Mouse (Mus musculus) neural tube, embryonic 11.5 days (tissue): ENCODE data around the gene Olfr106-ps. TPM values are rescaled to one million over a fixed set of nuclear protein-coding genes. Genes with fewer than 3 reads are reported as not detected.

Experiments used
- ATAC-seq: fragments of 200-750 bp; cut with Nextera tagmentation; 2 replicates; pipeline ENCODE4 v1.8.0; 2017; ENCODE audit warnings: moderate number of reproducible peaks, mild to moderate bottlenecking, moderate TSS enrichment, moderate library complexity; ENCODE audit not compliant: insufficient read depth, low FRiP score, low TSS enrichment
- DNase-seq: peaks from one replicate; pipeline ENCODE4 v3.0.0-alpha.2; 2015; ENCODE audit warnings: low spot score
- H3K27ac ChIP-seq: fragments of 300-500 bp; sonication (generic); 2 replicates; pipeline ENCODE4 v1.5.1; 2014; ENCODE audit warnings: low read depth, mild to moderate bottlenecking, low read length
- H3K27me3 ChIP-seq: fragments of 300-500 bp; sonication (generic); 2 replicates; pipeline ENCODE4 v1.6.1; 2014; ENCODE audit warnings: mild to moderate bottlenecking, low read length, mixed read lengths; ENCODE audit not compliant: control insufficient read depth, insufficient read depth
- H3K36me3 ChIP-seq: fragments of 300-500 bp; sonication (generic); 2 replicates; pipeline ENCODE4 v1.6.1; 2014; ENCODE audit warnings: mild to moderate bottlenecking, low read length, moderate library complexity, mixed read lengths; ENCODE audit not compliant: control insufficient read depth, insufficient read depth
- H3K4me1 ChIP-seq: fragments of 300-500 bp; sonication (generic); 2 replicates; pipeline ENCODE4 v1.6.1; 2014; ENCODE audit warnings: low read length, mixed read lengths; ENCODE audit not compliant: control insufficient read depth, insufficient read depth
- H3K4me2 ChIP-seq: fragments of 300-500 bp; sonication (generic); 2 replicates; pipeline ENCODE4 v1.6.1; 2014; ENCODE audit warnings: low read depth, mild to moderate bottlenecking, moderate library complexity
- H3K4me3 ChIP-seq: fragments of 300-500 bp; sonication (generic); 2 replicates; pipeline ENCODE4 v1.5.1; 2014; ENCODE audit warnings: low read depth, low read length
- H3K9ac ChIP-seq: fragments of 300-500 bp; sonication (generic); 2 replicates; pipeline ENCODE4 v1.6.1; 2014; ENCODE audit warnings: mild to moderate bottlenecking, low read length
- H3K9me3 ChIP-seq: fragments of 300-500 bp; sonication (generic); 2 replicates; pipeline ENCODE4 v1.6.1; 2016; ENCODE audit warnings: low read length; ENCODE audit not compliant: control insufficient read depth
- WGBS: fragments of 180-500 bp; shearing (Covaris S2); extraction: QIAGEN DNeasy Blood & Tissue Kit; methylation state at CpG from one replicate; pipeline ENCODE4 v1.1.7; 2014; 5-methylcytosine and 5-hydroxymethylcytosine counted together
- polyA plus RNA-seq: library from polyadenylated mRNA; unstranded; fragments of >200 nt; fragmentation: Nextera tagmentation; extraction: Ambion mirVana; gene quantifications from 2 replicates; pipeline ENCODE4 v1.2.1, GENCODE M21; 2014

Gene Olfr106-ps
- polyA plus RNA-seq, result not detected in 2 replicates

DNA sequence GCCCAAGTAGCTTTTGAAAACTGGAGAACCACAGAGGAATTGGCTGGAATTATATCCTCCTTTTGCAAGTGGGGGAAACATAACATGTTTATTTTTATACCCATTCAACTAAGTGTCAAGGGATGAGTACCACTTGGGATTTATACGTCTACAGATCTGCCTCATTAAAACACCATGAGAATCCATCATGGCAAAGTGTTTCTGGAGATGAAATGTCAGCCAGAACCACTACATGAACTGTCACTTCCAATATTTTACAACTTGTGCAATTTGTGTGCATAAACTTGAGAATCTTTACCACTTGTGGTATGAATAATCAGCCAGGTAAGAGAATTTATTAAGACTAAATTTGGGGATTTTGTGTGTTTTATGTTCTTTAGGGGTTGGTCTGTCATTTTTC, at the start of gene Olfr106-ps:
Gene Olfr106-ps, plus strand, starts transcription at position 301 of the 400 bp plus-strand sequence.
- Histone ChIP-seq H3K4me2 (no peak within 1 kb of the TSS), H3K4me1 (no peaks in the 10 kb centered on the region), H3K27me3 (no peaks in the 10 kb centered on the region), H3K27ac (no peak within 1 kb of the TSS), H3K9ac (no peak within 1 kb of the TSS), H3K4me3 (no peak within 1 kb of the TSS), H3K36me3 (no peaks in the 10 kb centered on the region), H3K9me3 (no peaks in the 10 kb centered on the region)
- no peak for DNase-seq
- no peak for ATAC-seq
- WGBS, result 78% methylated on average over 1 of the region's 1 CpGs

DNA sequence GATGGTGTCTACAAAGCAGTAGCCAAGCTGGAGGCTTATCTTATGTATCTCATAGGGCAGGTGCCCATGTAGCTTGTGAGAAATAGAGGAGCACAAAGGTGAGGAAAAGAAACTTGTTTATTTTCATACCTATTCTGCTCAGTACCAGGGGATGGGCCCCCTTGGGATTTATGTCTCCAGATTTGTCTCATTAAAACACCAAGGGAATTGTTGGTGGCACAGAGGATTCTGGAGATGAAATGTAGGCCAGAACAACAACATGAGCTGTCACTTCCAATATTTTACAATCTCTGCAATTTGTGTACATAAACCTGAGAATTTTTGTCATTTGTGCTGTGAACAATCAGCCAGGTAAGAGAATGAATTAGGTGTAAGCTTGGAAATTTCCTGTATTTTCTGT, 30.9 kb upstream of the Olfr106-ps start, which contains the start of gene Olfr104-ps:
Gene Olfr104-ps, plus strand, starts transcription at position 301 of the 400 bp plus-strand sequence.
- ATAC-seq, result no peak
- H3K4me3 ChIP-seq, result no peak within 1 kb of the TSS
- H3K9me3 ChIP-seq, result no peaks in the 10 kb centered on the region
- no peaks in the 10 kb centered on the region for H3K27me3 ChIP-seq
- H3K4me1 ChIP-seq, result no peaks in the 10 kb centered on the region
- no peak for DNase-seq
- no peaks in the 10 kb centered on the region for H3K36me3 ChIP-seq
- H3K27ac ChIP-seq, result no peak within 1 kb of the TSS
- no peak within 1 kb of the TSS for H3K9ac ChIP-seq
- no peak within 1 kb of the TSS for H3K4me2 ChIP-seq

DNA sequence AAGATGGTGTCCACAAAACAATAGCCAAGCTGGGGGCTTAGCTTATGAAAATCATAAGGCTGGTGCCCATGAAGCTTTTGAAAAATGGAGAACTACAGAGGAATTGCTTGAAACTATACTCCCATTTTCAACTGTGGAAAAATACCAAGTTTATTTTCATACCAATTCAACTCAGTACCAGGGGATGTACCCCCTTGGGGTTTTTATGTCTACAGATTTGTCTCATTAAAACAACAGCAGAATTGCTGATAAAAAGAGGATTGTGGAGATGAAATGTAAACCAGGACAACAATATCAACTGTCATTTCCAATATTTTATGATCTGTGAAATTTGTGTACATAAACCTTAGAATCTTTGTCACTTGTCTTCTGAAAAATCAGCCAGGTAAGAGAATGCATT, 11.5 kb upstream of the Olfr106-ps start, which contains the start of gene Olfr105-ps:
Gene Olfr105-ps, plus strand, starts transcription at position 301 of the 400 bp plus-strand sequence.
- no peaks in the 10 kb centered on the region for H3K9me3 ChIP-seq
- no peaks in the 10 kb centered on the region for H3K27me3 ChIP-seq
- no peak within 1 kb of the TSS for H3K27ac ChIP-seq
- no peak for ATAC-seq
- DNase-seq, result no peak
- no peak within 1 kb of the TSS for H3K4me2 ChIP-seq
- H3K4me3 ChIP-seq, result no peak within 1 kb of the TSS
- no peaks in the 10 kb centered on the region for H3K4me1 ChIP-seq
- no peak within 1 kb of the TSS for H3K9ac ChIP-seq
- H3K36me3 ChIP-seq, result no peaks in the 10 kb centered on the region

DNA sequence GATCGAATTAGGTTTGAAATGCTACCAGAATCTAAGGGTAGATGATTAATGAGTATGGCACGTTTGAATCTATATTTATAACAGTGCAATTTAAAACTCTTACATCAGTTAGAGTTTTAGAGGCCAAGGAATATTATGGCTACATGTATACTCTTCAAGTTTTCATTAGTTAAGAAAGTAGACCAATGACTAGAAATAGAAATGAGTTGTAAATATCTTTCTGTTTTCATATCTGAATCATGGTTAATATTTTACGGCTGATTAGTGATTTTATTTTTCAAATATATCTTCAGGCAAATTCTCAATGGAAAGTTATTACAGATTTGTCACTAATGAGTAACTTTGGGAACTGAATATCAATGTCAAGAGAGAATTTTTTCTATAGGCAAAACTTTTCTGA, 8.7 kb downstream of the Olfr106-ps start, which contains the start of gene Olfr107:
Gene Olfr107, plus strand, starts transcription at position 301 of the 400 bp plus-strand sequence.
- WGBS, result 78% methylated on average over 3 of the region's 3 CpGs
- ATAC-seq (no peak), DNase-seq (no peak)
- Histone ChIP-seq H3K4me2 (no peak within 1 kb of the TSS), H3K4me1 (no peaks in the 10 kb centered on the region), H3K9ac (no peak within 1 kb of the TSS), H3K36me3 (no peaks in the 10 kb centered on the region), H3K27ac (no peak within 1 kb of the TSS), H3K4me3 (no peak within 1 kb of the TSS), H3K27me3 (no peaks in the 10 kb centered on the region), H3K9me3 (no peaks in the 10 kb centered on the region)

DNA sequence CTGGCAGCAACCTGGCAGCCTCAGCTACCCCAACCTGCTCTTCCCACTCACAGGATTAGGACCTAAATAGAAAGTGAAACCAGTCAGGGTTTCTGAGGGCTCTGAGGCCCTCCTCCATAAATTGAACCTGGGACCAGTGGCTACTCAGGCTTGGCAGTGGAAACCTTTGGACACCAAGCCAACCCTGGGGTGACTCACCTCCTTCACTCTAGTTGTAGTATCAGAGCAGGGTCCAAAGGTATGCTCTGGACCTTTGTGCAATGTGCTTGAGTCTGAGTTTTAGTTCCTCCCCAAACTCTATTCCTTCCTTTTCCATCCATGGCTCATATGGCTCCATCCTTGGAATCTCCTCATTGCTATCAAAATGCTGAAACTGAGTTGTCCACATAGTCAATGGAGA, 23.2 kb downstream of the Olfr106-ps start:
- Histone ChIP-seq H3K4me2 (no peak overlapping the region), H3K4me3 (no peak overlapping the region), H3K36me3 (no peaks in the 10 kb centered on the region), H3K9ac (no peak overlapping the region), H3K4me1 (no peaks in the 10 kb centered on the region), H3K9me3 (no peaks in the 10 kb centered on the region), H3K27me3 (no peaks in the 10 kb centered on the region), H3K27ac (no peak overlapping the region)
- DNase-seq, result no peak
- no peak for ATAC-seq

DNA sequence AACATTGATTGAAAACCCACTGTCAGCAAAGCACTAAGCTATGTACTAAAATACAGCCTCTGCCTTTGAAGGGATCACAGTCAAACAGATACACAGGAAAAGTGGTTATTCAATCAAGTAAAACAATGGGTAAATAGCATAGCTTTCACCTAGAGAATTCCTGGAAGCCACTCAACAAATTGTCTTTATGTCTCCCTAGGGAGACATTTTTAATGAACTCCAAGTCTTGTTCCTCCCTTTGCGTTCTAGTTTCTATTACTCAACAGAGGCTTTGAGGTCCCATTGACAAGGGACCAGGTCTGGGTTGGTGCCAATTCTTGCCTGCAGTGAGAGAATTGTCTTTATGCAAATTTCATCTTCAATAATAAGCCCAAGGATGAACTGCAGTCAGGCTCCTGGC, 55.0 kb downstream of the Olfr106-ps start, which contains the start of gene Olfr108:
Gene Olfr108, plus strand, starts transcription at position 301 of the 400 bp plus-strand sequence.
- Histone ChIP-seq H3K4me1 (no peaks in the 10 kb centered on the region), H3K9me3 (no peaks in the 10 kb centered on the region), H3K27ac (no peak within 1 kb of the TSS), H3K27me3 (no peaks in the 10 kb centered on the region), H3K36me3 (no peaks in the 10 kb centered on the region), H3K9ac (no peak within 1 kb of the TSS), H3K4me3 (no peak within 1 kb of the TSS), H3K4me2 (no peak within 1 kb of the TSS)
- no peak for DNase-seq
- 90% methylated on average over 1 of the region's 1 CpGs for WGBS
- no peak for ATAC-seq

Other genes starting within 250 kb of the Olfr106-ps start
- gene Olfr93, start 228.9 kb upstream of the Olfr106-ps start, polyA plus RNA-seq, result not detected in 2 replicates
- not detected in 2 replicates for gene Ubd, start 196.5 kb upstream of the Olfr106-ps start, polyA plus RNA-seq
- gene Olfr94, start 189.4 kb upstream of the Olfr106-ps start, polyA plus RNA-seq, result not detected in 2 replicates
- gene Olfr95, start 177.3 kb upstream of the Olfr106-ps start, polyA plus RNA-seq, result not detected in 2 replicates
- not detected in 2 replicates for gene Olfr96, start 170.2 kb upstream of the Olfr106-ps start, polyA plus RNA-seq
- not detected in 2 replicates for gene Olfr97, start 153.1 kb upstream of the Olfr106-ps start, polyA plus RNA-seq
- gene Olfr98, start 126.6 kb upstream of the Olfr106-ps start, polyA plus RNA-seq, result not detected in 2 replicates
- gene H2-M3, start 120.2 kb upstream of the Olfr106-ps start, polyA plus RNA-seq, result 0.66 and 0.89 TPM in 2 replicates
- not detected in 2 replicates for gene Olfr99, start 106.9 kb upstream of the Olfr106-ps start, polyA plus RNA-seq
- gene Olfr101, start 86.1 kb upstream of the Olfr106-ps start, polyA plus RNA-seq, result not detected in 2 replicates
- gene Olfr102, start 73.3 kb upstream of the Olfr106-ps start, polyA plus RNA-seq, result not detected in 2 replicates
- gene Olfr103, start 50.7 kb upstream of the Olfr106-ps start, polyA plus RNA-seq, result not detected in 2 replicates
- gene Olfr104-ps, start 30.8 kb upstream of the Olfr106-ps start, polyA plus RNA-seq, result not detected in 2 replicates
- gene Olfr105-ps, start 11.4 kb upstream of the Olfr106-ps start, polyA plus RNA-seq, result not detected in 2 replicates
- gene Olfr107, start 8.8 kb downstream of the Olfr106-ps start, polyA plus RNA-seq, result not detected in 2 replicates
- not detected in 2 replicates for gene Olfr108, start 55.1 kb downstream of the Olfr106-ps start, polyA plus RNA-seq
- gene Olfr109, start 68.5 kb downstream of the Olfr106-ps start, polyA plus RNA-seq, result not detected in 2 replicates
- not detected in 2 replicates for gene H2-M2, start 93.2 kb downstream of the Olfr106-ps start, polyA plus RNA-seq
- not detected in 2 replicates for gene Olfr110, start 102.1 kb downstream of the Olfr106-ps start, polyA plus RNA-seq
- gene Olfr111, start 117.6 kb downstream of the Olfr106-ps start, polyA plus RNA-seq, result not detected in 2 replicates
- not detected in 2 replicates for gene Olfr112, start 179.1 kb downstream of the Olfr106-ps start, polyA plus RNA-seq
- not detected in 2 replicates for gene Olfr113, start 187.3 kb downstream of the Olfr106-ps start, polyA plus RNA-seq
- not detected in 2 replicates for gene Olfr114, start 202.3 kb downstream of the Olfr106-ps start, polyA plus RNA-seq
- gene Olfr115, start 236.7 kb downstream of the Olfr106-ps start, polyA plus RNA-seq, result not detected in 2 replicates
- gene Olfr116, start 236.8 kb downstream of the Olfr106-ps start, polyA plus RNA-seq, result not detected in 2 replicates